Mouse (Mus musculus): Measurements from ENCODE around the gene Igfbp2. TPM values are rescaled to one million over a fixed set of nuclear protein-coding genes. Genes with fewer than 3 reads are reported as not detected.

Igfbp2 gene
- polyA plus RNA-seq, 1 experiment from 2014 or later, result 262 TPM

GRCm38 (mm10) chr1:72870615-72871336, 46.5 kb downstream of the Igfbp2 start:
- Histone ChIP-seq H3K36me3 (ENCODE audit: control insufficient read depth, insufficient read depth, low read length) (no peaks in the 10 kb centered on the region), H3K27me3 (ENCODE audit: control insufficient read depth, insufficient read depth, low read depth, low read length) (no peaks in the 10 kb centered on the region), H3K4me3 (ENCODE audit: low read depth, low read length) (peak overlapping the region; percentile 51), H3K4me2 (ENCODE audit: low read length) (peak overlapping the region; percentile 81), H3K27ac (ENCODE audit: low read length) (peak overlapping the region; percentile 85), H3K9ac (ENCODE audit: low read depth, low read length) (peak overlapping the region; percentile 72), H3K4me1 (ENCODE audit: control insufficient read depth, insufficient read depth, low read length) (peaks cover 44% of the 10 kb centered on the region), H3K9me3 (replicated peaks; ENCODE audit: control insufficient read depth, low read length, poor library complexity, severe bottlenecking) (no peaks in the 10 kb centered on the region)
- ATAC-seq, result peak; percentile 59
- WGBS, result 1% methylated on average over 20 of the region's 20 CpGs

- peak; percentile 4; the same call in 1 of the 2 replicates for ATAC-seq
- WGBS, result 0% methylated on average over 6 of the region's 6 CpGs
- H3K4me1 ChIP-seq (ENCODE audit: control insufficient read depth, insufficient read depth, low read length), result peaks cover 41% of the 10 kb centered on the region
- peak overlapping the region; percentile 81 for H3K4me2 ChIP-seq (ENCODE audit: low read length)
- no peaks in the 10 kb centered on the region for H3K36me3 ChIP-seq (ENCODE audit: control insufficient read depth, insufficient read depth, low read length)
- peak overlapping the region; percentile 85 for H3K27ac ChIP-seq (ENCODE audit: low read length)
- H3K27me3 ChIP-seq (ENCODE audit: control insufficient read depth, insufficient read depth, low read depth, low read length), result no peaks in the 10 kb centered on the region
- H3K4me3 ChIP-seq (ENCODE audit: low read depth, low read length), result peak overlapping the region; percentile 51
- H3K9me3 ChIP-seq (replicated peaks; ENCODE audit: control insufficient read depth, low read length, poor library complexity, severe bottlenecking), result no peaks in the 10 kb centered on the region
- H3K9ac ChIP-seq (ENCODE audit: low read depth, low read length), result peak overlapping the region; percentile 72
Measured at GRCm38 (mm10) chr1:72871337-72871696, 47.0 kb downstream of the Igfbp2 start.

GRCm38 (mm10) chr1:72871697-72872411, 47.6 kb downstream of the Igfbp2 start:
- under 1% methylated on average over 34 of the region's 34 CpGs for WGBS
- Histone ChIP-seq H3K4me3 (ENCODE audit: low read depth, low read length) (peak overlapping the region; percentile 51), H3K36me3 (ENCODE audit: control insufficient read depth, insufficient read depth, low read length) (no peaks in the 10 kb centered on the region), H3K9me3 (replicated peaks; ENCODE audit: control insufficient read depth, low read length, poor library complexity, severe bottlenecking) (no peaks in the 10 kb centered on the region), H3K4me1 (ENCODE audit: control insufficient read depth, insufficient read depth, low read length) (peaks cover 42% of the 10 kb centered on the region), H3K27ac (ENCODE audit: low read length) (peak overlapping the region; percentile 85), H3K4me2 (ENCODE audit: low read length) (peak overlapping the region; percentile 81), H3K27me3 (ENCODE audit: control insufficient read depth, insufficient read depth, low read depth, low read length) (no peaks in the 10 kb centered on the region), H3K9ac (ENCODE audit: low read depth, low read length) (peak overlapping the region; percentile 72)
- ATAC-seq, result peak; percentile 41

- Histone ChIP-seq H3K4me1 (ENCODE audit: control insufficient read depth, insufficient read depth, low read length) (peaks cover 42% of the 10 kb centered on the region), H3K27me3 (ENCODE audit: control insufficient read depth, insufficient read depth, low read depth, low read length) (0 out of 2 replicates have a peak, but pooled peaks cover 4% of the 10 kb centered on the region), H3K9me3 (replicated peaks; ENCODE audit: control insufficient read depth, low read length, poor library complexity, severe bottlenecking) (no peaks in the 10 kb centered on the region), H3K27ac (ENCODE audit: low read length) (peak overlapping the region; percentile 77), H3K4me2 (ENCODE audit: low read length) (peak overlapping the region; percentile 81), H3K4me3 (ENCODE audit: low read depth, low read length) (peak overlapping the region; percentile 51), H3K9ac (ENCODE audit: low read depth, low read length) (no peak overlapping the region), H3K36me3 (ENCODE audit: control insufficient read depth, insufficient read depth, low read length) (no peaks in the 10 kb centered on the region)
- WGBS, result 0% methylated on average over 8 of the region's 8 CpGs
- peak; percentile 55 for ATAC-seq
Measured at GRCm38 (mm10) chr1:72872521-72872920, 48.2 kb downstream of the Igfbp2 start.

DNA sequence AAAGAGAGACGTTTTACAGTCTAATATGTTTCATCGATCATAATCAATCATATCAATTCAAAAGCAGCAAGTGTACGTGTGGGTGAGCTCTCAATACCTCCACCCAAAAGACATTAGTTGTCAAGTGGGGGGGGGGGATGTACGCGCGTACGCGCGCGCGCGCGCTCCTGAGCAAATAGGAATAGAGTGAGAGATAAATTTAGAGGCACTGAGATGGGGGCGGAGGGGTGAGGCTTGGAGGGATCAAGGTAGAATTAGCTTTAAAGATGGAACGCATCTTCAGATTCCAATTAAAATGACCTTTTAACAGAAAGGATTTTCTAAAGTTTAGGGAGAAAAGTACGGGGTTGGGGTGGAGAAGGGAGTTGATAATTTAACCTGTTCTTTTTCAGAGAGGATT, 48.8 kb downstream of the Igfbp2 start:
- WGBS, result under 1% methylated on average over 16 of the region's 16 CpGs
- Histone ChIP-seq H3K27me3 (ENCODE audit: control insufficient read depth, insufficient read depth, low read depth, low read length) (0 out of 2 replicates have a peak, but pooled peaks cover 4% of the 10 kb centered on the region), H3K9ac (ENCODE audit: low read depth, low read length) (peak overlapping the region; percentile 68), H3K27ac (ENCODE audit: low read length) (peak overlapping the region; percentile 77), H3K4me2 (ENCODE audit: low read length) (peak overlapping the region; percentile 81), H3K4me3 (ENCODE audit: low read depth, low read length) (peak overlapping the region; percentile 51), H3K9me3 (replicated peaks; ENCODE audit: control insufficient read depth, low read length, poor library complexity, severe bottlenecking) (no peaks in the 10 kb centered on the region), H3K4me1 (ENCODE audit: control insufficient read depth, insufficient read depth, low read length) (peaks cover 42% of the 10 kb centered on the region), H3K36me3 (ENCODE audit: control insufficient read depth, insufficient read depth, low read length) (no peaks in the 10 kb centered on the region)
- ATAC-seq, result no peak

DNA sequence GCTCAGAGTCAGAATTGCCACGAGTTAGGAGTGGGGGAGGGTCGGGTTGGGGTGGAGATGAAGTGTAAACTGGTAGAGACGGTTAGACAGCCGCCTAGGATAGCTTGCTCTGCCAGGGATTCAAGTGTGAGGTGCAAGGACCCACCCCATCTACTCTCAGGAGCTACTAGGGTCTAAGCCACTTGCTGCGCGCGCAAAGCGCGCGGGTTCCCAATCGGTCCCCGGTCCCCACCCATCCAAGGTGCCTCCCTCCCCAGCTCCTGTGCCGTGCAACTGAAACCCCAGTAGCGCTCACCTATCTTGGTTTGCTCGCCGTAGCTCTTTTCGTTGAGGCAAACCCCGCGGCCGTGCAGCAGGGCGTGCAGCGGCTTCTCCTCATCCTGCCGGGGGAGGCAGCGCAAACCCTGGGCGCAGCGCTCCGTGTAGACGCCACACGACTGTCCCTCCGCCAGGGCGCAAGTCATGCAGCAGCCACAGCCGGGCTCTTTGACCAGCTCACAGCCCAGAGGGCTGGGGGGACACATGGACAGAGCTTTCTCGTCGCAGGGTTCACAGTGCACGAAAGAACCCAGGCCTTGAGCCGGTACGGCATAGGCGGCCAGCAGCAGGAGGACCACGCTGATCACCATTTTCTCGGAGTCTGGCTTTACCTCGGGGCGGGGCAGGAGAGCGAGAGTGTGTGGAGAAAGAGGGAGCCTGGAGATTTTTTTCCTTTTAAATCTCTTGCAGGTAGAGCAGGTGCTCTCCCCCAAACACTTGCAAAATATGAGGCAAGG, 49.4 kb downstream of the Igfbp2 start:
- 0 out of 2 replicates have a peak, but pooled peaks cover 4% of the 10 kb centered on the region for H3K27me3 ChIP-seq (ENCODE audit: control insufficient read depth, insufficient read depth, low read depth, low read length)
- under 1% methylated on average over 43 of the region's 43 CpGs for WGBS
- peak overlapping the region; percentile 68 for H3K9ac ChIP-seq (ENCODE audit: low read depth, low read length)
- peak overlapping the region; percentile 77 for H3K27ac ChIP-seq (ENCODE audit: low read length)
- H3K4me1 ChIP-seq (ENCODE audit: control insufficient read depth, insufficient read depth, low read length), result peaks cover 45% of the 10 kb centered on the region
- H3K36me3 ChIP-seq (ENCODE audit: control insufficient read depth, insufficient read depth, low read length), result no peaks in the 10 kb centered on the region
- H3K4me2 ChIP-seq (ENCODE audit: low read length), result peak overlapping the region; percentile 81
- no peaks in the 10 kb centered on the region for H3K9me3 ChIP-seq (replicated peaks; ENCODE audit: control insufficient read depth, low read length, poor library complexity, severe bottlenecking)
- peak; percentile 8; the same call in 1 of the 2 replicates for ATAC-seq
- H3K4me3 ChIP-seq (ENCODE audit: low read depth, low read length), result peak overlapping the region; percentile 51

- Histone ChIP-seq H3K4me1 (ENCODE audit: control insufficient read depth, insufficient read depth, low read length) (peaks cover 44% of the 10 kb centered on the region), H3K36me3 (ENCODE audit: control insufficient read depth, insufficient read depth, low read length) (no peaks in the 10 kb centered on the region), H3K9me3 (replicated peaks; ENCODE audit: control insufficient read depth, low read length, poor library complexity, severe bottlenecking) (no peaks in the 10 kb centered on the region), H3K4me2 (ENCODE audit: low read length) (peak within 1 kb of the TSS; percentile 81), H3K27ac (ENCODE audit: low read length) (peak within 1 kb of the TSS; percentile 77), H3K27me3 (ENCODE audit: control insufficient read depth, insufficient read depth, low read depth, low read length) (0 out of 2 replicates have a peak, but pooled peaks cover 4% of the 10 kb centered on the region), H3K4me3 (ENCODE audit: low read depth, low read length) (peak within 1 kb of the TSS; percentile 51), H3K9ac (ENCODE audit: low read depth, low read length) (peak within 1 kb of the TSS; percentile 68)
- WGBS, result under 1% methylated on average over 37 of the region's 38 CpGs
- ATAC-seq, result peak; percentile 30
Measured at GRCm38 (mm10) chr1:72874287-72875211, 50.2 kb downstream of the Igfbp2 start, which contains the start of gene Igfbp5. TSS of gene Igfbp5 (minus strand) at chr1:72874884.

DNA sequence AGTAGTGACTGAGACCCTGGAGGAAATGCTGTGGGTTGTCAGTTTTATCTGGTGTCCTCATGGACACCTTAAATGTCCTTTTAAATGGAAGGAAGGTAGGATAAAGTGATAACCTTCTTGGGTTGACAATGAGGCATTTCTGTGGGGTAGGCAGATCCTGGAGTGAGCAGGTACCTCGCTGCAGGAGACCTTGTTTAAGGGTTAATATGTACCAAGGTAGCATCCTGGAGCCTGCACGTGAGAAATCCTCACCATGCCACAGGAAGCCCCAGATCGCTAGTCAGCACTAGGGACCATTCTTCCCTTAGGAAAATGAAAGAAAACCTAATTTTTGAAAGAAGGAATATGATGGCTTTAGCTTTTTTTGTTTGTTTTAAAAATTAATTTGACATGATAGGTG, 51.4 kb downstream of the Igfbp2 start:
- Histone ChIP-seq H3K27me3 (ENCODE audit: control insufficient read depth, insufficient read depth, low read depth, low read length) (0 out of 2 replicates have a peak, but pooled peaks cover 4% of the 10 kb centered on the region), H3K4me1 (ENCODE audit: control insufficient read depth, insufficient read depth, low read length) (peaks cover 34% of the 10 kb centered on the region), H3K4me2 (ENCODE audit: low read length) (peak overlapping the region; percentile 81; the same call in 1 of the 2 replicates), H3K36me3 (ENCODE audit: control insufficient read depth, insufficient read depth, low read length) (no peaks in the 10 kb centered on the region), H3K9ac (ENCODE audit: low read depth, low read length) (no peak overlapping the region), H3K27ac (ENCODE audit: low read length) (no peak overlapping the region), H3K4me3 (ENCODE audit: low read depth, low read length) (peak overlapping the region; percentile 51), H3K9me3 (replicated peaks; ENCODE audit: control insufficient read depth, low read length, poor library complexity, severe bottlenecking) (no peaks in the 10 kb centered on the region)
- WGBS, result 6% methylated on average over 3 of the region's 3 CpGs
- ATAC-seq, result no peak
